Mouse (Mus musculus): Measurements from ENCODE around the gene Krt15.

- TF ChIP-seq CHD1 (IDR thresholded peaks at IDR 0.05; ENCODE audit: low read depth, low read length) (no peak), CHD2 (IDR thresholded peaks at IDR 0.05; ENCODE audit: low read length) (no peak), CTCF (conservative IDR thresholded peaks at IDR 0.05 in 1 of 2, IDR thresholded peaks at IDR 0.05 in 1 of 2; ENCODE audit: low read depth in 2 of 2, low read length in 2 of 2) (no peak), HCFC1 (IDR thresholded peaks at IDR 0.05; ENCODE audit: low read depth, low read length) (no peak), IRF4 (IDR thresholded peaks at IDR 0.05; ENCODE audit: low read depth, low read length) (no peak), ZNF384 (IDR thresholded peaks at IDR 0.05; ENCODE audit: low read depth, low read length) (no peak), RCOR1 (conservative IDR thresholded peaks at IDR 0.05; ENCODE audit: low read depth, low read length) (no peak)
Observed at GRCm38 (mm10) chr11:100138809-100139208, 3.1 kb upstream of the Krt15 start.
